Mouse (Mus musculus) urinary bladder, postnatal 10 days (tissue): ENCODE data around the gene Olfr854.

Experiments used
- DNase-seq: peaks from one replicate; pipeline ENCODE4 v3.0.0; 2022; ENCODE audit warnings: low spot score

Olfr854 gene

GRCm38 (mm10) chr9:19567282-19567681 is at the start of gene Olfr854:
Gene Olfr854 (minus strand): TSS chr9:19567382.
- no peak for DNase-seq

- no peak for DNase-seq
Observed at GRCm38 (mm10) chr9:19582317-19582716, 15.1 kb upstream of the Olfr854 start, which contains the start of gene Olfr855. Gene Olfr855 (plus strand): TSS chr9:19582617.

- no peak for DNase-seq
Observed at GRCm38 (mm10) chr9:19540976-19541375, 26.2 kb downstream of the Olfr854 start, which contains the start of gene Olfr853. Gene Olfr853 (minus strand): TSS chr9:19541076.
